Mouse (Mus musculus): ENCODE measurements around the gene Slc39a10. TPM values are rescaled to one million over a fixed set of nuclear protein-coding genes. Genes with fewer than 3 reads are reported as not detected.
"Not testable (repeated sequence)": the region's sequence is repeated elsewhere in the genome, so short reads cannot be mapped to it uniquely, and the experiment has no call there.

Gene Slc39a10
- polyA plus RNA-seq, 1 experiment = 3.8 TPM

GRCm38 (mm10) chr1:46817934-46818333 is 74.7 kb downstream of the Slc39a10 start:
- WGBS = 93% methylated on average over 5 of the region's 5 CpGs
- TF ChIP-seq CTCF (IDR thresholded peaks at IDR 0.05; ENCODE audit: extremely low read depth, insufficient read depth, insufficient read length, insufficient replicate concordance) = no peak
- no peak for TF ChIP-seq POLR2A (IDR thresholded peaks at IDR 0.05; ENCODE audit: low read depth, low read length)
- DNase-seq (ENCODE audit: low read depth in 1 of 2, low spot score in 2 of 2) = no peak
- Histone ChIP-seq H3K27ac (ENCODE audit: insufficient read depth, low read length) (no peak overlapping the region), H3K4me3 (ENCODE audit: extremely low read depth, insufficient read depth, insufficient read length) (no peak overlapping the region), H3K27me3 (ENCODE audit: control insufficient read depth, insufficient read depth, low read length) (no peaks in the 10 kb centered on the region), H3K4me1 (ENCODE audit: control insufficient read depth, insufficient read depth, insufficient read length) (no peaks in the 10 kb centered on the region), H3K36me3 (ENCODE audit: control insufficient read depth, insufficient read depth, low read length) (peaks cover 7% of the 10 kb centered on the region)

- not testable (repeated sequence) for H3K27me3 ChIP-seq (ENCODE audit: control insufficient read depth, insufficient read depth, low read length); H3K36me3 ChIP-seq (ENCODE audit: control insufficient read depth, insufficient read depth, low read length); H3K27ac ChIP-seq (ENCODE audit: insufficient read depth, low read length); H3K4me3 ChIP-seq (ENCODE audit: extremely low read depth, insufficient read depth, insufficient read length); DNase-seq (ENCODE audit: low read depth in 1 of 2, low spot score in 2 of 2); H3K4me1 ChIP-seq (ENCODE audit: control insufficient read depth, insufficient read depth, insufficient read length)
- WGBS = 89% methylated on average over 4 of the region's 4 CpGs
These were observed 84.0 kb downstream of the Slc39a10 start for GRCm38 (mm10) chr1:46808630-46809029.

GRCm38 (mm10) chr1:46805074-46805473 is 87.6 kb downstream of the Slc39a10 start:
- H3K27me3 ChIP-seq (ENCODE audit: control insufficient read depth, insufficient read depth, low read length) = no peaks in the 10 kb centered on the region
- no peak for TF ChIP-seq CTCF (IDR thresholded peaks at IDR 0.05; ENCODE audit: extremely low read depth, insufficient read depth, insufficient read length, insufficient replicate concordance)
- TF ChIP-seq POLR2A (IDR thresholded peaks at IDR 0.05; ENCODE audit: low read depth, low read length) = no peak
- H3K36me3 ChIP-seq (ENCODE audit: control insufficient read depth, insufficient read depth, low read length) = peaks cover 2% of the 10 kb centered on the region; the same call in 1 of the 2 replicates
- WGBS = 85% methylated on average over 1 of the region's 1 CpGs
- no peak for DNase-seq (ENCODE audit: low read depth in 1 of 2, low spot score in 2 of 2)
- H3K4me3 ChIP-seq (ENCODE audit: extremely low read depth, insufficient read depth, insufficient read length) = no peak overlapping the region
- H3K4me1 ChIP-seq (ENCODE audit: control insufficient read depth, insufficient read depth, insufficient read length) = no peaks in the 10 kb centered on the region
- no peak overlapping the region for H3K27ac ChIP-seq (ENCODE audit: insufficient read depth, low read length)

GRCm38 (mm10) chr1:46782227-46782626 is 110.4 kb downstream of the Slc39a10 start:
- not testable (repeated sequence) for H3K27me3 ChIP-seq (ENCODE audit: control insufficient read depth, insufficient read depth, low read length); H3K4me3 ChIP-seq (ENCODE audit: extremely low read depth, insufficient read depth, insufficient read length); H3K36me3 ChIP-seq (ENCODE audit: control insufficient read depth, insufficient read depth, low read length); H3K27ac ChIP-seq (ENCODE audit: insufficient read depth, low read length); DNase-seq (ENCODE audit: low read depth in 1 of 2, low spot score in 2 of 2); H3K4me1 ChIP-seq (ENCODE audit: control insufficient read depth, insufficient read depth, insufficient read length)
- WGBS = 85% methylated on average over 4 of the region's 4 CpGs

GRCm38 (mm10) chr1:46770077-46770695 is 122.5 kb downstream of the Slc39a10 start:
- not testable (repeated sequence) for H3K27me3 ChIP-seq (ENCODE audit: control insufficient read depth, insufficient read depth, low read length); H3K36me3 ChIP-seq (ENCODE audit: control insufficient read depth, insufficient read depth, low read length); H3K27ac ChIP-seq (ENCODE audit: insufficient read depth, low read length); H3K4me1 ChIP-seq (ENCODE audit: control insufficient read depth, insufficient read depth, insufficient read length); H3K4me3 ChIP-seq (ENCODE audit: extremely low read depth, insufficient read depth, insufficient read length); DNase-seq (ENCODE audit: low read depth in 1 of 2, low spot score in 2 of 2)
- 88% methylated on average over 7 of the region's 7 CpGs for WGBS

GRCm38 (mm10) chr1:46769318-46769717 is 123.3 kb downstream of the Slc39a10 start:
- H3K36me3 ChIP-seq (ENCODE audit: control insufficient read depth, insufficient read depth, low read length); DNase-seq (ENCODE audit: low read depth in 1 of 2, low spot score in 2 of 2); H3K27me3 ChIP-seq (ENCODE audit: control insufficient read depth, insufficient read depth, low read length); H3K4me1 ChIP-seq (ENCODE audit: control insufficient read depth, insufficient read depth, insufficient read length); H3K4me3 ChIP-seq (ENCODE audit: extremely low read depth, insufficient read depth, insufficient read length); H3K27ac ChIP-seq (ENCODE audit: insufficient read depth, low read length): not testable (repeated sequence)

- not testable (repeated sequence) for DNase-seq (ENCODE audit: low read depth in 1 of 2, low spot score in 2 of 2); H3K27ac ChIP-seq (ENCODE audit: insufficient read depth, low read length); H3K4me1 ChIP-seq (ENCODE audit: control insufficient read depth, insufficient read depth, insufficient read length); H3K27me3 ChIP-seq (ENCODE audit: control insufficient read depth, insufficient read depth, low read length); H3K36me3 ChIP-seq (ENCODE audit: control insufficient read depth, insufficient read depth, low read length); H3K4me3 ChIP-seq (ENCODE audit: extremely low read depth, insufficient read depth, insufficient read length)
- WGBS = 92% methylated on average over 3 of the region's 3 CpGs
These were observed 128.1 kb downstream of the Slc39a10 start for GRCm38 (mm10) chr1:46764600-46764999.
